Comparison of ENCODE assay signal across 10 mouse cellular contexts in the genomic region with DNA sequence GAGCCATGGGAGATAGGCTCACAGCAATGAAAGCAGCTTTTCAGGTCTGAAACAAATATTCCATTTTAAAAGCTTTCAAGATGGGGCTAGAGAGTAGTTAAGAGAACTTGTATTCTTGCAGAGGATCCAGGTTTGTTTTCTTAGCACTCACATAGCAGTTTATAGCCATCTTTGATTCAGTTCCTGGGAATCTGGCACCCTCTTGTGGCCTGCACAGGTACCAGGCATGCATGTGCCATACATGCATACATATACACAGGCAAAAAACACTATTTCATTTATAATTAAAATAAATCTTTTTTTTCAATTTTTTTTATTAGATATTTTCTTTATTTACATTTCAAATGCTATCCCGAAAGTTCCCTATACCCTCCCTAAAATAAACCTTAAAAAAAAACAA. TPM values are rescaled to one million over a fixed set of nuclear protein-coding genes. Genes with fewer than 3 reads are reported as not detected.
A peak's percentile ranks its signal among the peaks of the same experiment; 100 is the strongest.
DNase-seq lines count a peak whose midpoint lies in the region; ATAC-seq and TF ChIP-seq lines count a peak whose summit lies in the region.
"Had no signal": no experiment of that assay in that cellular context is flagged by ENCODE, and none has a peak within 500 bp of the region (broad histone marks: within the 10 kb centered on the region; RNA-seq: fewer than 3 reads in every experiment).

No protein-coding gene starts in this region.

- H3K4me3 ChIP-seq in midbrain, postnatal 0 days (ENCODE audit: low read depth, low read length), result no peak overlapping the region
- H3K4me3 ChIP-seq in midbrain, embryonic 11.5 days (ENCODE audit: low read depth, low read length), result no peak overlapping the region
- H3K4me3 ChIP-seq in bone marrow, adult 2 months (replicated peaks; ENCODE audit: control insufficient read depth, low read depth, low read length), result no peak overlapping the region
- no peak overlapping the region for H3K4me3 ChIP-seq in stomach, postnatal 0 days (ENCODE audit: low read depth, low read length)
- H3K4me3 ChIP-seq: embryonic facial prominence, embryonic 12.5 days; liver, embryonic 15.5 days had no signal

- peak; percentile 66 for DNase-seq in heart, adult 11 months
- DNase-seq in heart, adult 18-20 months, result no peak
- DNase-seq in midbrain, postnatal 0 days (ENCODE audit: low spot score), result no peak
- DNase-seq in midbrain, embryonic 11.5 days (ENCODE audit: low spot score, missing footprints), result no peak
- DNase-seq in stomach, postnatal 0 days (ENCODE audit: low spot score), result no peak
- DNase-seq in layer of hippocampus, adult 9-10 months (ENCODE audit: low spot score), result no peak
- DNase-seq in gastrocnemius, adult 8-10 months (ENCODE audit: low spot score in 2 of 2), result no peak

- WGBS in midbrain, postnatal 0 days, result 98% methylated on average over 1 of the region's 1 CpGs
- WGBS in midbrain, embryonic 11.5 days, result 91% methylated on average over 1 of the region's 1 CpGs
- 90% methylated on average over 1 of the region's 1 CpGs for WGBS in bone marrow, adult 2 months
- 93% methylated on average over 1 of the region's 1 CpGs for WGBS in stomach, postnatal 0 days

- peaks cover 85% of the 10 kb centered on the region for H3K36me3 ChIP-seq in midbrain, postnatal 0 days (ENCODE audit: insufficient read depth, low read length)
- peaks cover 63% of the 10 kb centered on the region for H3K36me3 ChIP-seq in midbrain, embryonic 11.5 days (ENCODE audit: control insufficient read depth, insufficient read depth, low read length)
- peaks cover 48% of the 10 kb centered on the region for H3K36me3 ChIP-seq in stomach, postnatal 0 days (ENCODE audit: control insufficient read depth, insufficient read depth, low read length)

- ATAC-seq in midbrain, postnatal 0 days (ENCODE audit: low FRiP score), result no peak
- no peak for ATAC-seq in midbrain, embryonic 11.5 days (ENCODE audit: low FRiP score)
- no peak for ATAC-seq in stomach, postnatal 0 days (ENCODE audit: low FRiP score, low TSS enrichment)

- H3K27me3 ChIP-seq in midbrain, postnatal 0 days (ENCODE audit: insufficient read depth, low read length), result no peaks in the 10 kb centered on the region
- no peaks in the 10 kb centered on the region for H3K27me3 ChIP-seq in midbrain, embryonic 11.5 days (ENCODE audit: control insufficient read depth, insufficient read depth, low read length)
- no peaks in the 10 kb centered on the region for H3K27me3 ChIP-seq in stomach, postnatal 0 days (ENCODE audit: control insufficient read depth, insufficient read depth, low read length)
- H3K27me3 ChIP-seq: embryonic facial prominence, embryonic 12.5 days; liver, embryonic 15.5 days had no signal

- no peak for TF ChIP-seq EP300 in stomach, postnatal 0 days (optimal IDR thresholded peaks at IDR 0.05)

- H3K4me2 ChIP-seq in midbrain, postnatal 0 days (ENCODE audit: low read depth, low read length, poor library complexity, severe bottlenecking), result no peak overlapping the region
- H3K4me2 ChIP-seq in midbrain, embryonic 11.5 days, result no peak overlapping the region
- H3K4me2 ChIP-seq in stomach, postnatal 0 days (replicated peaks; ENCODE audit: low read depth), result no peak overlapping the region
- H3K4me2 ChIP-seq: embryonic facial prominence, embryonic 12.5 days; liver, embryonic 15.5 days had no signal

- TF ChIP-seq CTCF in midbrain, postnatal 0 days (IDR thresholded peaks at IDR 0.05), result peak; percentile 64
- peak; percentile 52 for TF ChIP-seq CTCF in bone marrow, adult 2 months (IDR thresholded peaks at IDR 0.05; ENCODE audit: control insufficient read depth, insufficient read depth, low read length)
- TF ChIP-seq CTCF in stomach, postnatal 0 days (IDR thresholded peaks at IDR 0.05; ENCODE audit: low read depth), result peak; percentile 59

- H3K9ac ChIP-seq in midbrain, postnatal 0 days (replicated peaks; ENCODE audit: low read length, poor library complexity, severe bottlenecking), result no peak overlapping the region
- H3K9ac ChIP-seq in midbrain, embryonic 11.5 days (ENCODE audit: low read length), result no peak overlapping the region
- H3K9ac ChIP-seq in stomach, postnatal 0 days (ENCODE audit: low read length), result no peak overlapping the region
- H3K9ac ChIP-seq: embryonic facial prominence, embryonic 12.5 days; liver, embryonic 15.5 days had no signal

- no peaks in the 10 kb centered on the region for H3K4me1 ChIP-seq in midbrain, postnatal 0 days (ENCODE audit: insufficient read depth, low read length)
- H3K4me1 ChIP-seq in midbrain, embryonic 11.5 days (ENCODE audit: control insufficient read depth, insufficient read depth, low read length), result no peaks in the 10 kb centered on the region
- no peaks in the 10 kb centered on the region for H3K4me1 ChIP-seq in bone marrow, adult 2 months (ENCODE audit: control insufficient read depth, insufficient read depth, low read length)
- no peaks in the 10 kb centered on the region for H3K4me1 ChIP-seq in stomach, postnatal 0 days (replicated peaks; ENCODE audit: control insufficient read depth, insufficient read depth)
- H3K4me1 ChIP-seq: embryonic facial prominence, embryonic 12.5 days; liver, embryonic 15.5 days had no signal

- H3K9me3 ChIP-seq in midbrain, postnatal 0 days (ENCODE audit: low read length), result no peaks in the 10 kb centered on the region
- H3K9me3 ChIP-seq in midbrain, embryonic 11.5 days (ENCODE audit: control insufficient read depth, low read length), result peaks cover 3% of the 10 kb centered on the region; the same call in 1 of the 2 replicates
- H3K9me3 ChIP-seq in stomach, postnatal 0 days (ENCODE audit: control insufficient read depth, low read length), result no peaks in the 10 kb centered on the region

- H3K27ac ChIP-seq in midbrain, postnatal 0 days (ENCODE audit: low read depth, low read length), result no peak overlapping the region
- H3K27ac ChIP-seq in midbrain, embryonic 11.5 days (ENCODE audit: low read depth, low read length), result no peak overlapping the region
- no peak overlapping the region for H3K27ac ChIP-seq in bone marrow, adult 2 months (ENCODE audit: control insufficient read depth, insufficient read depth, low read depth, low read length, poor library complexity)
- no peak overlapping the region for H3K27ac ChIP-seq in stomach, postnatal 0 days (replicated peaks)
- H3K27ac ChIP-seq: embryonic facial prominence, embryonic 12.5 days; liver, embryonic 15.5 days had no signal

- TF ChIP-seq POLR2A in bone marrow, adult 2 months (IDR thresholded peaks at IDR 0.05; ENCODE audit: borderline replicate concordance, control insufficient read depth, low read depth, low read length), result no peak

RNA-seq across cellular contexts. Expression of gene Ftsj3, which starts 9.0 kb away (rescaled TPM):
- total RNA-seq in heart, adult 18-20 months (2021), result 10 to 100 TPM; 19.5 to 23.2 TPM
- 34.5 and 46.9 TPM in 2 replicates for total RNA-seq in midbrain, postnatal 0 days (2014; rRNA removed)
- polyA plus RNA-seq in midbrain, postnatal 0 days (2015; fragmentation: Nextera tagmentation; extraction: Ambion mirVana), result 27.5 and 27.9 TPM in 2 replicates
- 67.3 and 71.4 TPM in 2 replicates for polyA plus RNA-seq in midbrain, embryonic 11.5 days (2014; fragmentation: Nextera tagmentation; extraction: Ambion mirVana)
- polyA plus RNA-seq in bone marrow, adult 2 months (2011; ENCODE audit: insufficient read depth, insufficient read length, low replicate concordance, missing spikeins), result 27.2 and 48.5 TPM in 2 replicates
- 24.4 and 24.5 TPM in 2 replicates for polyA plus RNA-seq in stomach, postnatal 0 days (2015; fragmentation: Nextera tagmentation; extraction: Ambion mirVana)
- 10 to 100 TPM; 18.0 to 28.8 (median 21.3) TPM for total RNA-seq in gastrocnemius, adult 8-10 months (2022)

RNA-seq across cellular contexts. Expression of gene Psmc5, which starts 9.1 kb away (rescaled TPM):
- total RNA-seq in heart, adult 18-20 months (2021), result 100 to 1,000 TPM; 109 TPM
- total RNA-seq in midbrain, postnatal 0 days (2014; rRNA removed), result 76.1 and 88.4 TPM in 2 replicates
- polyA plus RNA-seq in midbrain, postnatal 0 days (2015; fragmentation: Nextera tagmentation; extraction: Ambion mirVana), result 280 and 290 TPM in 2 replicates
- polyA plus RNA-seq in midbrain, embryonic 11.5 days (2014; fragmentation: Nextera tagmentation; extraction: Ambion mirVana), result 396 and 404 TPM in 2 replicates
- 74.3 and 96.0 TPM in 2 replicates for polyA plus RNA-seq in bone marrow, adult 2 months (2011; ENCODE audit: insufficient read depth, insufficient read length, low replicate concordance, missing spikeins)
- 202 and 206 TPM in 2 replicates for polyA plus RNA-seq in stomach, postnatal 0 days (2015; fragmentation: Nextera tagmentation; extraction: Ambion mirVana)
- total RNA-seq in gastrocnemius, adult 8-10 months (2022), result 100 to 1,000 TPM; 125 to 150 (median 137) TPM

RNA-seq across cellular contexts. Expression of gene Smarcd2, which starts 25.9 kb away (rescaled TPM):
- 10 to 100 TPM; 12.3 to 19.0 TPM for total RNA-seq in heart, adult 18-20 months (2021)
- 11.7 and 27.5 TPM in 2 replicates for total RNA-seq in midbrain, postnatal 0 days (2014; rRNA removed)
- 6.8 and 7.6 TPM in 2 replicates for polyA plus RNA-seq in midbrain, postnatal 0 days (2015; fragmentation: Nextera tagmentation; extraction: Ambion mirVana)
- polyA plus RNA-seq in midbrain, embryonic 11.5 days (2014; fragmentation: Nextera tagmentation; extraction: Ambion mirVana), result 23.0 and 26.5 TPM in 2 replicates
- polyA plus RNA-seq in bone marrow, adult 2 months (2011; ENCODE audit: insufficient read depth, insufficient read length, low replicate concordance, missing spikeins), result 52.2 and 76.9 TPM in 2 replicates
- 43.5 and 47.6 TPM in 2 replicates for polyA plus RNA-seq in stomach, postnatal 0 days (2015; fragmentation: Nextera tagmentation; extraction: Ambion mirVana)
- 10 to 100 TPM in 2 of 4 experiments, 1 to 10 TPM in 2; 8.3 to 11.5 (median 10.0) TPM for total RNA-seq in gastrocnemius, adult 8-10 months (2022)

RNA-seq across cellular contexts. Expression of gene Tcam1, which starts 29.6 kb away (rescaled TPM):
- not detected for total RNA-seq in heart, adult 18-20 months (2021)
- 0.22 and 0.24 TPM in 2 replicates for total RNA-seq in midbrain, postnatal 0 days (2014; rRNA removed)
- polyA plus RNA-seq in midbrain, postnatal 0 days (2015; fragmentation: Nextera tagmentation; extraction: Ambion mirVana), result 0.10 and 0.20 TPM in 2 replicates
- 0.04 TPM in 2 replicates for polyA plus RNA-seq in midbrain, embryonic 11.5 days (2014; fragmentation: Nextera tagmentation; extraction: Ambion mirVana)
- polyA plus RNA-seq in bone marrow, adult 2 months (2011; ENCODE audit: insufficient read depth, insufficient read length, low replicate concordance, missing spikeins), result not detected in 2 replicates
- 0.07 and 0.10 TPM in 2 replicates for polyA plus RNA-seq in stomach, postnatal 0 days (2015; fragmentation: Nextera tagmentation; extraction: Ambion mirVana)
- total RNA-seq in gastrocnemius, adult 8-10 months (2022), result under 1 TPM in 3 of 4 experiments, not detected in 1; 0.07 to 0.13 (median 0.12) TPM

RNA-seq across cellular contexts. Expression of gene Ddx42, which starts 30.1 kb away (rescaled TPM):
- total RNA-seq in heart, adult 18-20 months (2021), result 10 to 100 TPM; 24.1 to 26.7 TPM
- 39.7 and 61.7 TPM in 2 replicates for total RNA-seq in midbrain, postnatal 0 days (2014; rRNA removed)
- 61.4 and 64.8 TPM in 2 replicates for polyA plus RNA-seq in midbrain, postnatal 0 days (2015; fragmentation: Nextera tagmentation; extraction: Ambion mirVana)
- polyA plus RNA-seq in midbrain, embryonic 11.5 days (2014; fragmentation: Nextera tagmentation; extraction: Ambion mirVana), result 105 and 110 TPM in 2 replicates
- 20.2 and 33.5 TPM in 2 replicates for polyA plus RNA-seq in bone marrow, adult 2 months (2011; ENCODE audit: insufficient read depth, insufficient read length, low replicate concordance, missing spikeins)
- 27.2 TPM in 2 replicates for polyA plus RNA-seq in stomach, postnatal 0 days (2015; fragmentation: Nextera tagmentation; extraction: Ambion mirVana)
- total RNA-seq in gastrocnemius, adult 8-10 months (2022), result 10 to 100 TPM; 22.8 to 26.9 (median 24.4) TPM
